Mouse (Mus musculus) heart, postnatal 0 days (tissue): Measurements from ENCODE around the gene Snx29.

Source experiments
- CTCF ChIP-seq: IDR thresholded peaks from 2 replicates; pipeline ENCODE4 v1.5.1; 2016; ENCODE audit warnings: antibody characterized with exemption, control low read depth, low read depth
- EP300 ChIP-seq: IDR thresholded peaks from 2 replicates; pipeline ENCODE4 v1.6.1; 2016; ENCODE audit warnings: antibody characterized with exemption, low read depth

- TF ChIP-seq EP300 (no peak), CTCF (no peak)
Observed at GRCm38 (mm10) chr16:11601336-11602082, 278.8 kb downstream of the Snx29 start.
